ENCODE assay signal across 20 mouse cellular contexts in the genomic region with DNA sequence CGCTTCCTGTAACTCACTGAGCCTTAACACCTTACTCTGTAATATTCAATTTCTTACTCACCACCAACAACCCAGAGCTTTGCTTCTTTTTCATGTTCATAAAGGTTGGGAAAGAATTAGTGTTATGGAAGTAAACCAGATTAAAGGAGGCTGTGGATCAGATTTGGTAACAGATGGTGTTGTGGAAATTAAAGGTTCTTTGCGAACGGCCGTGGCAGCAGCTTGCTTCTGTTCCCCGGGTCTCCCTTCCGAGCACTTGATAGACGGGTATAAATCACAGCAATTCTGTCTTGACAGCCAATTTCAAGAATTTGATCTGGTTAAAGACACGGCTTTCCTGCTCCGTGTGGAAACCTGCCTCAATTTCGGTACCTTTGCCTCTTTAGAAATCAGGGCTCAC.
DNase-seq lines count a peak whose midpoint lies in the region; ATAC-seq lines count a peak whose summit lies in the region.
"Had no signal": no experiment of that assay in that cellular context is flagged by ENCODE, and none has a peak within 500 bp of the region (broad histone marks: within the 10 kb centered on the region; RNA-seq: fewer than 3 reads in every experiment).

No protein-coding gene starts in this region.

- H3K9ac ChIP-seq in forebrain, embryonic 14.5 days (ENCODE audit: low read length) = no peak overlapping the region
- no peak overlapping the region for H3K9ac ChIP-seq in forebrain, embryonic 15.5 days (replicated peaks)
- no peak overlapping the region for H3K9ac ChIP-seq in midbrain, embryonic 14.5 days (replicated peaks; ENCODE audit: low read length)
- no peak overlapping the region for H3K9ac ChIP-seq in midbrain, embryonic 15.5 days
- H3K9ac ChIP-seq: embryonic facial prominence, embryonic 13.5 days; forebrain, embryonic 12.5 days; hindbrain, embryonic 15.5 days had no signal

- DNase-seq in forebrain, embryonic 14.5 days (ENCODE audit: low spot score) = peak; percentile 59
- DNase-seq in midbrain, embryonic 14.5 days = peak; percentile 30
- peak; percentile 40 for DNase-seq in mesoderm, embryonic 11.5 days (ENCODE audit: low read depth, low spot score)
- DNase-seq in retina, postnatal 1 day = peak; percentile 53
- DNase-seq in urinary bladder, postnatal 4 days (ENCODE audit: low spot score in 2 of 2) = no peak
- DNase-seq: adrenal gland, adult 2 months; adrenal gland, postnatal 25 days; cerebellum, adult 11 months; cerebellum, adult 9-11 months; gastrocnemius, adult 2 months; gastrocnemius, postnatal 25 days; heart, postnatal 10 days; heart, postnatal 4 days had no signal

- WGBS in forebrain, embryonic 14.5 days = 36% methylated on average over 10 of the region's 10 CpGs
- 36% methylated on average over 10 of the region's 10 CpGs for WGBS in forebrain, embryonic 15.5 days
- 33% methylated on average over 10 of the region's 10 CpGs for WGBS in midbrain, embryonic 14.5 days
- 40% methylated on average over 10 of the region's 10 CpGs for WGBS in midbrain, embryonic 15.5 days

- no peak for ATAC-seq in forebrain, embryonic 14.5 days
- ATAC-seq in forebrain, embryonic 15.5 days (replicated peaks) = no peak
- ATAC-seq in midbrain, embryonic 14.5 days (ENCODE audit: low FRiP score, low TSS enrichment) = no peak
- no peak for ATAC-seq in midbrain, embryonic 15.5 days (replicated peaks)
- ATAC-seq: inflammation-experienced regulatory T-cells, adult 6 months; intestine, postnatal 0 days had no signal

- H3K36me3 ChIP-seq in forebrain, embryonic 14.5 days (ENCODE audit: control insufficient read depth, insufficient read depth, low read length) = no peaks in the 10 kb centered on the region
- H3K36me3 ChIP-seq in forebrain, embryonic 15.5 days = no peaks in the 10 kb centered on the region
- H3K36me3 ChIP-seq in midbrain, embryonic 14.5 days (ENCODE audit: control insufficient read depth, insufficient read depth, low read length) = no peaks in the 10 kb centered on the region
- no peaks in the 10 kb centered on the region for H3K36me3 ChIP-seq in midbrain, embryonic 15.5 days (replicated peaks)
- H3K36me3 ChIP-seq: embryonic facial prominence, embryonic 13.5 days; forebrain, embryonic 12.5 days; hindbrain, embryonic 15.5 days had no signal

- no peak overlapping the region for H3K4me3 ChIP-seq in forebrain, embryonic 14.5 days (ENCODE audit: low read depth, low read length)
- no peak overlapping the region for H3K4me3 ChIP-seq in forebrain, embryonic 15.5 days
- H3K4me3 ChIP-seq in midbrain, embryonic 14.5 days (replicated peaks; ENCODE audit: low read depth, low read length) = no peak overlapping the region
- H3K4me3 ChIP-seq in midbrain, embryonic 15.5 days = no peak overlapping the region
- H3K4me3 ChIP-seq: embryonic facial prominence, embryonic 13.5 days; forebrain, embryonic 12.5 days; gastrocnemius, adult 2 months; hindbrain, embryonic 15.5 days had no signal

- H3K4me2 ChIP-seq in forebrain, embryonic 14.5 days (ENCODE audit: low read length) = no peak overlapping the region
- H3K4me2 ChIP-seq in forebrain, embryonic 15.5 days (replicated peaks) = no peak overlapping the region
- no peak overlapping the region for H3K4me2 ChIP-seq in midbrain, embryonic 14.5 days (ENCODE audit: low read length)
- H3K4me2 ChIP-seq in midbrain, embryonic 15.5 days = no peak overlapping the region
- H3K4me2 ChIP-seq: embryonic facial prominence, embryonic 13.5 days; forebrain, embryonic 12.5 days had no signal

- no peaks in the 10 kb centered on the region for H3K9me3 ChIP-seq in forebrain, embryonic 14.5 days (replicated peaks; ENCODE audit: control insufficient read depth, low read length)
- H3K9me3 ChIP-seq in forebrain, embryonic 15.5 days = no peaks in the 10 kb centered on the region
- no peaks in the 10 kb centered on the region for H3K9me3 ChIP-seq in midbrain, embryonic 14.5 days (ENCODE audit: control insufficient read depth, low read length)
- H3K9me3 ChIP-seq in midbrain, embryonic 15.5 days = no peaks in the 10 kb centered on the region
- H3K9me3 ChIP-seq: embryonic facial prominence, embryonic 13.5 days; forebrain, embryonic 12.5 days; hindbrain, embryonic 15.5 days had no signal

- peaks cover 17% of the 10 kb centered on the region; the same call in 1 of the 2 replicates for H3K4me1 ChIP-seq in forebrain, embryonic 14.5 days (ENCODE audit: control insufficient read depth, insufficient read depth, low read length)
- peaks cover 22% of the 10 kb centered on the region for H3K4me1 ChIP-seq in forebrain, embryonic 15.5 days
- H3K4me1 ChIP-seq in midbrain, embryonic 14.5 days (ENCODE audit: control insufficient read depth, insufficient read depth, low read length) = peaks cover 7% of the 10 kb centered on the region
- peaks cover 4% of the 10 kb centered on the region; the same call in 1 of the 2 replicates for H3K4me1 ChIP-seq in midbrain, embryonic 15.5 days
- H3K4me1 ChIP-seq: embryonic facial prominence, embryonic 13.5 days had no signal

- H3K27ac ChIP-seq in forebrain, embryonic 14.5 days (ENCODE audit: low read depth, low read length) = no peak overlapping the region
- H3K27ac ChIP-seq in forebrain, embryonic 15.5 days (replicated peaks) = no peak overlapping the region
- H3K27ac ChIP-seq in midbrain, embryonic 14.5 days (replicated peaks; ENCODE audit: low read depth, low read length) = no peak overlapping the region
- no peak overlapping the region for H3K27ac ChIP-seq in midbrain, embryonic 15.5 days
- H3K27ac ChIP-seq: embryonic facial prominence, embryonic 13.5 days; forebrain, embryonic 12.5 days; gastrocnemius, adult 2 months; hindbrain, embryonic 15.5 days had no signal

- no peaks in the 10 kb centered on the region for H3K27me3 ChIP-seq in forebrain, embryonic 14.5 days (replicated peaks; ENCODE audit: control insufficient read depth, insufficient read depth, low read length)
- H3K27me3 ChIP-seq in forebrain, embryonic 15.5 days = no peaks in the 10 kb centered on the region
- H3K27me3 ChIP-seq in midbrain, embryonic 14.5 days (ENCODE audit: control insufficient read depth, insufficient read depth, low read length) = no peaks in the 10 kb centered on the region
- no peaks in the 10 kb centered on the region for H3K27me3 ChIP-seq in midbrain, embryonic 15.5 days (replicated peaks)
- H3K27me3 ChIP-seq: hindbrain, embryonic 15.5 days had no signal

Comparison
In these comparisons a context has a peak if more than half of its experiments do, and no peak if none do; other contexts are left out.
1. DNase-seq: peak in forebrain, embryonic 14.5 days (single experiment), midbrain, embryonic 14.5 days (single experiment), mesoderm, embryonic 11.5 days (single experiment) and retina, postnatal 1 day (single experiment); none in urinary bladder, postnatal 4 days (0 of 2).